Mouse (Mus musculus) lung, postnatal 0 days (tissue): ENCODE measurements around the gene Sh3bp4. TPM values are rescaled to one million over a fixed set of nuclear protein-coding genes. Genes with fewer than 3 reads are reported as not detected.

Experiments
- ATAC-seq: fragments of 200-750 bp; cut with Nextera tagmentation; 2 replicates; pipeline ENCODE4 v1.8.0; 2017; ENCODE audit warnings: moderate library complexity
- DNase-seq: peaks from one replicate; pipeline ENCODE4 v3.0.0-alpha.2; 2016; ENCODE audit warnings: low spot score
- H3K27ac ChIP-seq: fragments of 300-500 bp; sonication (generic); 2 replicates; pipeline ENCODE4 v1.5.1; 2014; ENCODE audit warnings: antibody characterized with exemption, mild to moderate bottlenecking, low read length, mixed read lengths
- H3K27me3 ChIP-seq: fragments of 300-500 bp; sonication (generic); replicated peaks from 2 replicates; pipeline ENCODE4 v1.6.1; 2014; ENCODE audit warnings: low read length, mixed read lengths; ENCODE audit not compliant: insufficient read depth
- H3K36me3 ChIP-seq: fragments of 300-500 bp; sonication (generic); 2 replicates; pipeline ENCODE4 v1.6.1; 2014; ENCODE audit warnings: low read length, mixed read lengths; ENCODE audit not compliant: insufficient read depth
- H3K4me1 ChIP-seq: fragments of 300-500 bp; sonication (generic); 2 replicates; pipeline ENCODE4 v1.6.1; 2014; ENCODE audit warnings: antibody characterized with exemption, low read depth, low read length, mixed read lengths; ENCODE audit not compliant: insufficient read depth
- H3K4me2 ChIP-seq: fragments of 300-500 bp; sonication (generic); replicated peaks from 2 replicates; pipeline ENCODE4 v1.6.1; 2014; ENCODE audit warnings: low read depth, mild to moderate bottlenecking, low read length, moderate library complexity, mixed read lengths
- H3K4me3 ChIP-seq: fragments of 300-500 bp; sonication (generic); 2 replicates; pipeline ENCODE4 v1.5.1; 2014; ENCODE audit warnings: low read depth, low read length
- H3K9ac ChIP-seq: fragments of 300-500 bp; sonication (generic); replicated peaks from 2 replicates; pipeline ENCODE4 v1.6.1; 2014; ENCODE audit warnings: low read depth, mild to moderate bottlenecking
- H3K9me3 ChIP-seq: fragments of 300-500 bp; sonication (generic); 2 replicates; pipeline ENCODE4 v1.6.1; 2016; ENCODE audit warnings: low read length, mixed read lengths
- CTCF ChIP-seq: IDR thresholded peaks from 2 replicates; pipeline ENCODE4 v1.5.1; 2016; ENCODE audit warnings: antibody characterized with exemption, mild to moderate bottlenecking
- EP300 ChIP-seq: IDR thresholded peaks from 2 replicates; pipeline ENCODE4 v1.6.1; 2016; ENCODE audit warnings: antibody characterized with exemption, mild to moderate bottlenecking, control low read depth
- WGBS: fragments of 180-500 bp; shearing (Covaris S2); extraction: QIAGEN DNeasy Blood & Tissue Kit; methylation state at CpG from one replicate; pipeline ENCODE4 v1.1.7; 2014; 5-methylcytosine and 5-hydroxymethylcytosine counted together
- polyA plus RNA-seq: library from polyadenylated mRNA; unstranded; fragments of >200 nt; fragmentation: Nextera tagmentation; extraction: Ambion mirVana; gene quantifications from 2 replicates; pipeline ENCODE4 v1.2.1, GENCODE M21; 2015

Gene Sh3bp4
- polyA plus RNA-seq, 1 experiment from 2014 or later = 18.9 TPM

DNA sequence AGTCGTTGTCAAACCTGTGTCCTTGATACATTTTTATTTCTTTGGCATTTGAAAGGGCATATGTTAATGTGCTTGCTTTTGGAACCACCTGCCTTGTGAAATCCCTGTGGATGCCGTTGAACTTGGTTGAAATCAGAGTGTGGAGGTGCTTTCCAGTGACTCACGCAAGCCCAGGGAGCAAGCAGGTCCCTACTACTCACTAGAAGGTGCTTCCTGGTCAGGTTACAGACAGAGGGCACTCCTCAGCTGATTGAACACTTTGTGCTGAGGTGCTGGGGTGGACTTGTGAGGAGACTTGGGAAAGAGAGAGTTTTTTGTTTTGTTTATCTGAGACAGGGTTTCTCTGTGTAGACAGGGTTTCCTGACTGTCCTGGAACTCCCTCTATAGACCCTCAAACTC lies 43.5 kb downstream of the Sh3bp4 start:
- H3K4me3 ChIP-seq = no peak overlapping the region
- peak; percentile 39 for DNase-seq

DNA sequence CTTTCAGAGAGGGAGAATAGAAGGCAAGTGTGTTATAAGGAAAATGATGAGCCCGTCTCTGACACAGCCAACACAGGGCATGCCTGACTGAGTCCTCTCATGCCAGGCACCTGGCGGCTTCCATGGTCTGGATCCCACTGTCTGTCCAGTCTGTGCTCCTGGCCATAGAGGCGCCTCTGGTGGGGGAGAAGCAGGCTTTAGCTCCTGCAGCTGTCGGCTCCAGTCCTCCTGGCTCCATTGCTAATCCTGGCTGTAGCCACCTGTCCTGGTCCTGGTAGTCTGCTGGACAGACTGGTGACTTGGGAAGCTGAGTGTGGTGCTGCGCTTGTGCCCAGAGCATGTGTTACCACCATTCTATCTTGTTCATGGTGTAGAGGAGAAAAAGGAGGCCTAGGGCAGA lies 46.8 kb downstream of the Sh3bp4 start:
- Histone ChIP-seq H3K27ac (no peak overlapping the region), H3K36me3 (no peaks in the 10 kb centered on the region), H3K4me1 (peaks cover 22% of the 10 kb centered on the region; the same call in 1 of the 2 replicates), H3K4me3 (no peak overlapping the region), H3K4me2 (no peak overlapping the region), H3K9ac (no peak overlapping the region), H3K27me3 (no peaks in the 10 kb centered on the region), H3K9me3 (no peaks in the 10 kb centered on the region)
- TF ChIP-seq EP300 (no peak), CTCF (no peak)
- ATAC-seq = no peak
- DNase-seq = no peak
- 83% methylated on average over 5 of the region's 5 CpGs for WGBS

More for the DNA sequence above, 43.5 kb downstream of the Sh3bp4 start:
- peaks cover 32% of the 10 kb centered on the region for H3K4me1 ChIP-seq
- no peaks in the 10 kb centered on the region for H3K36me3 ChIP-seq
- ATAC-seq = peak; percentile 16; the same call in 1 of the 2 replicates
- H3K27me3 ChIP-seq = no peaks in the 10 kb centered on the region
- H3K9ac ChIP-seq = no peak overlapping the region
- no peak for TF ChIP-seq EP300
- peak; percentile 23; the same call in 1 of the 2 replicates for TF ChIP-seq CTCF
- H3K27ac ChIP-seq = no peak overlapping the region
- H3K4me2 ChIP-seq = no peak overlapping the region
- WGBS = 70% methylated on average over 3 of the region's 3 CpGs
- no peaks in the 10 kb centered on the region for H3K9me3 ChIP-seq

DNA sequence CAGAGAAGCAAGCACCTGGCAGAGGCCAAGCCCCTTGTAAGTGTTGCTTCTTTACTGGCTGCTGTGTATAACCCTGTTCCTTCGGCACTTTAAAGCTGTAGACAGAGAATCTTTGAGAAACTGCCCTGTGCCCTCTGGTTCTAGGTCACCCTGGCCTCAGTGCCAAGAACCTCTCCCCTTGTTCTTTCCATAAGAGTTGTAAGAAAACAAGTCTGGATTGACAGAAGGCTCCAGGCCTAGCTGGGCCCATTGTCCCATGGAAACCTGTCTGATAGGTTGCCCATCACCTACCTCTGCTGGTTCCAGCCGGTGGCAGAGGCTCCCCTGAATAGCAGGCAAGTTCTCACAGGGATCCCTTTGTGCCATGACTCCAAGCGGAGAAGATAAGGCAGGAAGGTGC lies 47.9 kb downstream of the Sh3bp4 start:
- WGBS = 61% methylated on average over 3 of the region's 3 CpGs
- H3K9ac ChIP-seq = no peak overlapping the region
- DNase-seq = no peak
- no peak overlapping the region for H3K4me2 ChIP-seq
- no peak for TF ChIP-seq EP300
- H3K9me3 ChIP-seq = no peaks in the 10 kb centered on the region
- H3K27ac ChIP-seq = peak overlapping the region; percentile 62
- peaks cover 27% of the 10 kb centered on the region; the same call in 1 of the 2 replicates for H3K4me1 ChIP-seq
- no peak overlapping the region for H3K4me3 ChIP-seq
- no peak for ATAC-seq
- H3K36me3 ChIP-seq = no peaks in the 10 kb centered on the region
- H3K27me3 ChIP-seq = no peaks in the 10 kb centered on the region

DNA sequence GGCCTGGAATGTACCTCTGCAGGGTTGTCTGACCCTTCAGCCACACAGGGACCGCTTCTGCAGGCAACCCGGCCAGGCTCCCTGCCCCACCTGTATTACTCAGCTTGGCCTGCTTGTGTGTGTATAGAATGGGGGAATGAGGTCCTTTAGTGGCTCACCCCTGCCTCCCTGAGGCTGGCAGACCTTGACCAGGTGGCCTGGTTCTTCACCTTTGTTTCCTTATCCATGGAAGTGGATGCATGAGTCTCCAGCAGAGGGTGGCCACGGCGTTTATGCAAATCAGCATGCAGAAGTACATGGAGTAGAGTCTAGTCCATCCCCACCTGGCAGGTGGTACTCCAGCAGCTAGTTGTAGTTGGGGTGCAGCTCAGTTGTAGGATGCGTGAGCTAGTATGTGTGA lies 48.6 kb downstream of the Sh3bp4 start:
- H3K4me2 ChIP-seq = no peak overlapping the region
- H3K4me3 ChIP-seq = no peak overlapping the region
- no peaks in the 10 kb centered on the region for H3K36me3 ChIP-seq
- H3K9me3 ChIP-seq = no peaks in the 10 kb centered on the region
- no peak overlapping the region for H3K9ac ChIP-seq
- WGBS = 70% methylated on average over 5 of the region's 5 CpGs
- H3K27ac ChIP-seq = no peak overlapping the region
- H3K4me1 ChIP-seq = peaks cover 30% of the 10 kb centered on the region; the same call in 1 of the 2 replicates
- H3K27me3 ChIP-seq = no peaks in the 10 kb centered on the region
- no peak for DNase-seq
- ATAC-seq = no peak
- TF ChIP-seq CTCF (peak; percentile 35), EP300 (no peak)

DNA sequence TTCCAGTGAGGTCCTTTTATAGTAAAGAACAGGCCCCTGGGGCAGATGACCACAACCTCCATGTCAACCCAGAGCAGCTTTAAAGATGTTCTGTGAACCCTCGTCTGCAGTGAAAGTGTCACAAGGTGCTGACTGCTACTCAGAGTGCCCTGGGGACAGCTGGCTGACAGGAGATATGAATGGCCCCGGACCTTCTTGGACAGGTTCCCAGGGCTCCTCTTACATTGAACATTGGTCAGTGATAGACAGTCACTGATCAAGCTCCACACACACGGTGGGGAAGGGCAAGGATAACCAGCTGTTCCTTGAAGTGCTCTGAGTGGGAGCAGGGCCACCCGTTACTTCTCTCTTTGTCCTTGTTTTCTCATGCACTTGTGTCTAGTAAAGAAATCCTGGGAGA lies 50.1 kb downstream of the Sh3bp4 start:
- Histone ChIP-seq H3K4me1 (peaks cover 28% of the 10 kb centered on the region; the same call in 1 of the 2 replicates), H3K36me3 (no peaks in the 10 kb centered on the region), H3K4me3 (no peak overlapping the region), H3K27ac (no peak overlapping the region), H3K9me3 (no peaks in the 10 kb centered on the region), H3K9ac (no peak overlapping the region), H3K4me2 (no peak overlapping the region), H3K27me3 (no peaks in the 10 kb centered on the region)
- ATAC-seq (no peak), DNase-seq (no peak)
- 27% methylated on average over 4 of the region's 4 CpGs for WGBS
- no peak for TF ChIP-seq EP300
- TF ChIP-seq CTCF = no peak

DNA sequence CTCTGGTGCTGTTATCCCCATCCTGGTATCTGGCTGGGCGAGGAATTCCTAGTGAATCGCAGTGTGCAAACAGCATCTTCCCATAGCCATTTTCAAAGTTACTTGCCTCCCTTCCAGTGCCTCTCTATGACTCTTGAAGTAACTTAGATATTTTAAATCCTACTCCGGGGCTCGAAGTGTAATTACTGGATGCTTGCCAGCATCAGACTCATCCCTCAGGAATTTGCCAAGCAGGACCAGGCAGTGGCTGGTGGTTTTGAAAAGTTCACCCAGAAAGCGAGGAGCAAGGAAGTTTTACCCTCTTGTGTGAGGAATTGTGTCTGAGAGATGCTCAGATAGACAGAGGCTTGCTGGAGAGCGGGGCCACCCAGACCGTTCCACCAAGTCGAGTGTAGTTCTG lies 51.3 kb downstream of the Sh3bp4 start:
- peaks cover 28% of the 10 kb centered on the region; the same call in 1 of the 2 replicates for H3K4me1 ChIP-seq
- DNase-seq (peak; percentile 73), ATAC-seq (peak; percentile 38)
- TF ChIP-seq CTCF (no peak), EP300 (peak; percentile 71)
- no peak overlapping the region for H3K4me2 ChIP-seq
- H3K27ac ChIP-seq = 0 out of 2 replicates have a peak overlapping the region, but pooled peaks have one; percentile 21
- H3K9ac ChIP-seq = no peak overlapping the region
- H3K27me3 ChIP-seq = no peaks in the 10 kb centered on the region
- no peak overlapping the region for H3K4me3 ChIP-seq
- WGBS = 33% methylated on average over 8 of the region's 8 CpGs
- no peaks in the 10 kb centered on the region for H3K36me3 ChIP-seq
- no peaks in the 10 kb centered on the region for H3K9me3 ChIP-seq

DNA sequence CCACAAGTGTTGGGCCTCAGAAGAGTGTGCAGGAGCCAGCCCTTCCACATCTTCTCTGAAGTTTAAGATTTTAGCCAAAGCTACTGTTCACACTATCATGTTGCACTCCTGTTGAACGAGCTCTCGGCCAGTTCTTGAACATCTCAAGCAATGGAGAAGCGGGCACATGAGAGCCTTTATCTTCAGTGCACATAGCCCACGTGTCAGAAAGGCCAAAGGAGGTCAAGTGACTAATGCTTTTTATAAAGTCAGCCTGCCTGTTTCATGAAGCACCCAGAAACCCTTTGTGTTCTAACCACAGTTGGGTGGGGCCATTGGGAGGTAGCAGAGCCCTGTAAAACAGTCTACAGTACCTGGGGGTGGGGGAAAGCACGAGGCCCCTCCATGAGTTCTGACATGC lies 52.2 kb downstream of the Sh3bp4 start:
- whole genome bisulfite sequencing = 58% methylated on average over 5 of the region's 5 CpGs
- no peak overlapping the region for H3K4me2 ChIP-seq
- no peaks in the 10 kb centered on the region for H3K9me3 ChIP-seq
- peak overlapping the region; percentile 32; the same call in 1 of the 2 replicates for H3K27ac ChIP-seq
- H3K9ac ChIP-seq = no peak overlapping the region
- TF ChIP-seq CTCF (no peak), EP300 (peak; percentile 72)
- no peaks in the 10 kb centered on the region for H3K27me3 ChIP-seq
- ATAC-seq = peak; percentile 68
- peak; percentile 77 for DNase-seq
- no peaks in the 10 kb centered on the region for H3K36me3 ChIP-seq
- H3K4me1 ChIP-seq = peaks cover 27% of the 10 kb centered on the region; the same call in 1 of the 2 replicates
- no peak overlapping the region for H3K4me3 ChIP-seq
